Mouse (Mus musculus) ovary, postnatal 14 days (tissue): Measurements from ENCODE around the gene Sel1l3.

Experiments used
- DNase-seq: peaks from one replicate; pipeline ENCODE4 v3.0.0; 2022; ENCODE audit warnings: low spot score

Sel1l3 gene

GRCm38 (mm10) chr5:53087452-53087851 is 126.3 kb downstream of the Sel1l3 start:
- no peak for DNase-seq

GRCm38 (mm10) chr5:53078453-53078852 is 135.3 kb downstream of the Sel1l3 start:
- no peak for DNase-seq

GRCm38 (mm10) chr5:53074553-53074952 is 139.2 kb downstream of the Sel1l3 start:
- DNase-seq: no peak

DNA sequence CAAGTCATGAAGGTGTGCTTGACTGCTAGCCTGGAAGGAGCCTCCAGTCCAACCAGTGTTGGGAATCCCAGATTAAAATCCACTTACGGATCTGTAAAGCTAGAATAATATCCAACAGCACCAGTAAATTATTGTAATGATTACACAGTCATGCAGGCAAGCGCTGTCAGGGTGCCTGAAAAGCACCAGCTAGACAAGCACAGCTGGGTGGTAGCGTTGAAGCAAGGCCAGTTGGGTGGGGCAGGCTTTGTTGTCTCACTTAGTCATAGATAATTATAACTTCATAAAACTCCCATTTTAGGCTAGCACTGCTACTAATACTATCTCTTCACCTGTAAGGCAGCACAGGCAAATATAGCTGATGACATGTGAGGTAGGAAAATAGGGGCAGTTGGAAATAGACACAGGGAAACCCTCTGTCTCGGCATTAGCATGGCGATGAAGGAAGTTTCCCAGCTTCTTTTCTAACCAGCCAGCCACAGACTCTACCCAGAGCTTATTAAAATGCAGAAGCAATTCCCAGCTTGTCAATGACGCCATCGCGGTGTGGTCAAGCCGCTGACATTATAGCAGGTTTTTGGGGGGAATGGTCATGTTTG is 152.1 kb downstream of the Sel1l3 start:
- no peak for DNase-seq
